Mouse (Mus musculus): ENCODE measurements around the gene Tcf12. TPM values are rescaled to one million over a fixed set of nuclear protein-coding genes. Genes with fewer than 3 reads are reported as not detected.

Tcf12 gene
- total RNA-seq, 2 experiments from 2014 or later: 80.3 to 91.0 TPM

DNA sequence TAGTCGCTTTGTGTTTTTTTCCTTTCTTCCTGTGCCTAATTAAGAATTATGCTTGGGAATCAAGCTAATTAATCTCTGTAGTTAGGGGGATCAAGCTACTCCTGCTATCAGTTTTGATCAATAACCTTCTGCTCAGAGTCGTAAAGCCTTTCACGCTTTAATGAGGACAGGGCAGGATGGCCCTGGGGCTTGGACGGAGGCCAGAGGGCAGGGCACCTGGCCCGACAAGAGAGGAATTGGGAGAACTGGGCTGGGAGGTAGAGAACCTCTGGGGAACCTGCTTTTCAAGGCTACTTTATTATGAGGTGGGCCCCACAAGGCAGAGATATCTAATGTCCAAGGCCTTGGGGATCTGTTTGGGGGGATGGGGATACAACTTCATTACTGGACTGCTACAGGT lies 274.3 kb downstream of the Tcf12 start:
- DNase-seq: no peak

- no peak for DNase-seq
Observed at GRCm38 (mm10) chr9:71836366-71836765, 275.3 kb downstream of the Tcf12 start.

DNA sequence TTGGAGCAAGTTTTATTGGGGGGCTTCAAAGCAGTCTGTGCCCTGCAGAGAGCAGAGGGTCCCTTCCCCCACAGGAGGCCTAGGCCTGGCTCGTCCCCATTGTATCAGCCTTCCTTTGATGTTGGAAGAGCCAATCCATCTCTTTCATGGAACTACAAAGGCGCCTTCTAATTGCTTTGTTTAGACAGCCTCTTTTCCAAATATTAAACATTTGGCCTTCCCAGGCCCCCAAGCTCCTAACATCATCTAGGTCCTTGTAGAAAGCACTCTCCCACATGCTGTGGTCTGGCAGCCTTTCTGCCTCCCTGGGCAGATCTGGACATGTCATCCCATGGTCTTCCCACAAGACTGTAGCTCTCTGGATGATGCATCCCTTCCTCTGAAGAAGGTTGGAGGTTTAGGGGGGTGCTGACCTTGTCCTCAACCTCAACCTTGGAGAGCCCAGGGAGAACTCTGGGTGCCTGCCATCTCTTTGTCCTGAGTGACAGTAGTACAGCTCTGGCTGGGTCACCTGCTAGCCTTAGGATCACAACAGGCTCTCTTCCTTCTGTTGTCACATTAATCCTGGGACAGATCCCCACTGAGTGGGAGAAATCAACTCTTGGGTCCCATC lies 276.4 kb downstream of the Tcf12 start:
- DNase-seq: peak; percentile 44 to 55

GRCm38 (mm10) chr9:71834707-71835106 lies 277.0 kb downstream of the Tcf12 start:
- DNase-seq: no peak

GRCm38 (mm10) chr9:71831756-71832699 lies 279.6 kb downstream of the Tcf12 start:
- DNase-seq: peak; percentile 67 to 82

- no peak for DNase-seq
Observed at GRCm38 (mm10) chr9:71830994-71831393, 280.7 kb downstream of the Tcf12 start.

DNA sequence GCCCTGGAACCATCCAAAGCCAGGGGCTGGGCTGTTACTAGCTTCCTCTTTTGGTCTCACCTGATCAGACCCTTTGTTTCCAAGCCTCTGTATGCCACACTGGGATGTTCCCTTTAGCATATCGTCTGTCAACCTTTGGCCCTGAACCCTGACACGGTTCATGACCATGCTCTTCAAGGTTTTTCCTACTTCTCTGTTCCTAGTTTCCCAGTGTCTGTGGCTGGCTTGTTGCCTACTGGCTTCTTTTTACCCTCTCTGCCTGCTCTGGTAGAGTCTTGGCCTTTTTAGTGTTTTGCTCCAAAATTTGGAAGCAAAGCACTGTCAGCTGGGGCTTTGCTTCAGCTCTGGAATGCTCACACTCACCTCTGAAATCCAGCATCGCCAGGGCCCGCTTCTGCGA lies 281.3 kb downstream of the Tcf12 start:
- peak in 1 of 2 experiments; percentile 39 for DNase-seq

DNA sequence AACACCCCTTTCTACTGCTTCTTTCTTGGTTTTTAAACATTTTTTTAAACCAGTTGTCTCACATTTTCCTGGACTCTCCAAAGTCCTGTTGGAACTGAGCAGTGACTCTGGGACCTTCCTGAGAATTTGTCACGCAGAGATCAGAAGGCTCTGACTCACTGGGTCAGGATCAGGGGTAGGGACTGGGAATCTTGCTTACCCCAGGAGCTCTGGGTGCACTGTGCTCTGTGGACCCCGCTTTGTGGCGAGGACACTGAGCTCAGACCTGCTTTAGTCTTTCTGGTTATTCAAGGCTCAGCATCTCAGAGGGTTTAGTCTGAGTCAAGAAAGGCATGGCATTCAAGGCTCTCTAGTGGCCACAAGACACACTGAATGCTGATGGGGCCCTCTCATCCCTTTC lies 281.9 kb downstream of the Tcf12 start:
- DNase-seq: peak; percentile 27 to 40

DNA sequence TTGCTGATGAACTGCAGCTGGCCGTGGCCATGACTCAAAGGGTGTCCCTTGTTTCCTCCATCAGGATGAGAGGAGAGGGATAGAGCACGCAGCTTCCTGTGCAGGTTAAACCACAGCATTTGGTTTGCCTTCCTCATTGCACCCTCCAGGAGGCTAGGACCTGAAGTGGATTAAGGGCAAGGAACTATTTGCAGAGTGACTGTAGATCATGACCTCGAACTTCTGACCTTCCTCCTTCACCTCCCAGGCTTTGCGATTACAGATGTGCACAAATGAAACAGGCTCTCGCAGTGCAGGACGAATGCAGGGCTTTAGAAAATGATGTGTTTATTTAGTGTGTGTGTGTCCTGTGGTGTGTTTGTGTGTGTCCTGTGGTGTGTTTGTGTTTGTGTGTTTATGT lies 282.5 kb downstream of the Tcf12 start:
- DNase-seq: no peak

DNA sequence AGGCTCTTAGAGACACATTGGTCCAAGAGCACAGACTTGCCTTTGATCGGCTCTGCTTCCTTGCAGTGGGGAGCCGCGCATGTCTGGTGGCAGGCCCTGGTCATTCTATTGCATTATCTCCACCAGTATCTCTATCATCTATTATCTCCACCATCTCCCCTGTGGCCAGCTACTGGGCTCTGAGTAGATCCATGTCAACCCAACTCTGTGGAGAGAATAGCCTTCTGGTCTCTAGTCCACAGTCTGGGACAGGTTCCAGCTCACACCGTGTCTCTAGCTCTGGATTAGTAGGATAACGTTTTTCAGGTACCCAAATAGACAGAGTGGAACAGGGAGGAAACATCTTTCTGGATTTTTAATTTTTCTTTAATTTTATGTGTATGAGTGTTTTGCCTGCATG lies 284.3 kb downstream of the Tcf12 start:
- DNase-seq: no peak

- peak; percentile 81 to 85 for DNase-seq
Observed at GRCm38 (mm10) chr9:71826040-71826525, 285.6 kb downstream of the Tcf12 start.

- no peak for DNase-seq
Observed at GRCm38 (mm10) chr9:71822003-71822402, 289.7 kb downstream of the Tcf12 start.

- no peak for DNase-seq
Observed at GRCm38 (mm10) chr9:71818453-71818852, 293.2 kb downstream of the Tcf12 start.

DNA sequence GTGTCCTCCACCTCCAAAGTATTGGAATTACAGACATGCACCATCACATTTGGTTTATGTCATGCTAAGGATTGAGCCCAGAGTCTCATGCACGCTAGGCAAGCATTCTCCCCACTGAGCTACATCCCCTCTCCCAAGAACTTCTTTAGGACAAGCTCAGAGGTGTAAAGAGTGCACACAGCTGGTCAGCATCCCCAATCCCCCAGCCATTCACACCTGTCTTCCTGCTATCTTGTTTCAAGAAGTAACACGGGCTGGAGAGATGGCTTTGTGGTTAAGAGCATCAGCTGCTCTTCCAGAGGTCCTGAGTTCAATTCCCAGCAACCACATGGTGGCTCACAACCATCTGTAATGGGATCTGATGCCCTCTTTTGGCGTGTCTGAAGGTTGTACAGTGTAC lies 295.6 kb downstream of the Tcf12 start:
- DNase-seq: no peak

DNA sequence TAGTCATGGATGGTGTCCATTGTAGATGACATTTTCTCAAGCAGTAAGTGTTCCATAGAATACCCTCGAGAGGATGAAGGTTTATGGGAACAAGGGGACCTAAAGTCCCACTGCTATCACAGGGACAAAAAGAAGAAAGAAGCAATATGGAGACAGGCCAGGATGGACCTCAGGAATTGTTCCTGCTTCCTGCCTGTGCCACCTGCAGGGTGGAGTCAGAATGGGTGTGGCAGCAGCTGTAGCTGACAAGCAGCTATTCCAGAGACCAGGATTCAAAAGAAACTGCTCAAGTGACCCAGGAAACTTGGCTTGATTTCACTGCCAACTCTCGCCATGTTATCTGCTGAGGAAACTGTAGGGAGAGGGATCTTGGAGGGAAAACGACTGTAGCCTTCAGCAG lies 298.1 kb downstream of the Tcf12 start:
- DNase-seq: no peak

DNA sequence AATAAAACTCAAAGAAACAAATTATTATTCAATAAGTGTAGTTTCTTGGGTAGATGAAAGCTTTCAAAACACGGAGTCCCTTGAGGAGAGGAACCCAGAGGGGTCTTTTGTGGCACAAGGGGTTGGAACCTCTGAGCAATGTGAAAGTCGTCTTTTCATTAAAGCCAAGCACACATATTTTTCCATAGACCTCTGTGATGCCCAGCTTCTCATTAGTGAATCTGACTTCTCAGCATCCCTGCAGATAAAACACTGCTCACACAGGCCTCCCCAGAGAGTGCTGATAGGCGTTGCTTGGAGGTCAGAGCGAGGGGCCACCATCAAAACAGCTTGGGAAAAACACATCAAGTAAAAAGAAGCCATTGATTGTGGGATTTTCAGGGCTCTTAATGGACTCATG lies 298.8 kb downstream of the Tcf12 start:
- no peak for DNase-seq

GRCm38 (mm10) chr9:71812402-71812801 lies 299.3 kb downstream of the Tcf12 start:
- DNase-seq: no peak

DNA sequence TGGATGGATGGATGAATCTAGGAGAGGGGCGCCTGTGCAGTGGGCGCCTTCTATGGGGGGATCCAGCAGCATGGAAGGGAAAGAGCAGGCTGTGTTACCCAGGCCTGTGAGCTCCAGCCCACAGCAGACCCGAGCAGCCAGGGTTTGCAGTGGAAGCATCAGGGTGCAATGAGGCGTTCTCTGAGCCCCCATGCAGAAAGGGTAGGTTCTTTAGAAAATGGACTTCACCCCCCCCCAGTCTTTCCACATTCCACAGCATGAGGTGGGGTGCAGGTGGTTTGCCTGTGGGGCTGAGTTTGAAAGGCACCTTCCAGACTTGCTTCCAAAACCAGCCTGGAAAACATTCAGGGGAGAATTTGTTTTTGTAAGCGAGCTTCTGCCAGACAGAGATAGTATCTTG lies 300.3 kb downstream of the Tcf12 start:
- DNase-seq: no peak

DNA sequence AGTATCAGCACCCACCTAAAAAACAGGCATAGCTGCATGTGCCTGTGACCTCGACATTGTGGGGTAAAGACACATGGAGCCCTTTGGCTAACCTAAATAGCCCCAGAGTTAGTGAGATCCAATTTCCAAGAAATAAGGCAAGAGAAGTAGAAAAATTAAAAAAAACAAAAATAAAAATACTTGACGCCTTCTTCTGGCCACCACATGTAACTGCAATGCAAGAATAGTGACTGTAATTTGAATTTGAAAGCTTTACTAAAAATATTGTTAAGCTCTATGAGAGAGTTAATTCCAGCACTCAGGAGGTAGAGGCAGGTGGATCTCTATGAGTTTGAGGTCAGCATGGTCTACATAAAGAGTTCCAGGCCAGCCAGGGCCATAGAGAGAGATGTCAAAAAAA lies 300.9 kb downstream of the Tcf12 start:
- no peak for DNase-seq

- DNase-seq: no peak
Observed at GRCm38 (mm10) chr9:71808640-71809254, 302.9 kb downstream of the Tcf12 start.

DNA sequence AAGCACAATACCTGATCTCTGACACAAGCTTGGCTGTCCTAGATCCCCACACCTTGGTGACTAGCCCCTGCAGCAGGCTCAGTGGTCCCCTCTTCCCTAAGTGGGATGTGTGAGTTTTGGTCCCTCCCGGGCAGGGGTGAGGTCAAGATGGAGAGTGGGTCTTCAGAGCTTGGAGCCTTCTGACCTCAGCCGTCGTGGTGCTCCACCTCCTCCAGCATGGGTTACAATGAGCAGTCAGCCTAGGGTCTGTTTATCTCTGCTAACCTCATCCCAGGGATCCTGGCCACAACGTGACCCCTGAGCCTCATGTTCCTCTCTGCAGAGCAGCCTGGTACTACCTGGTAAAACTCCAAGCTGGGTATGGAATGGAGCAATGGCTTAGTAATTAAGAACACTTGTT lies 303.9 kb downstream of the Tcf12 start:
- no peak for DNase-seq

- DNase-seq: peak; percentile 84 to 88
Observed at GRCm38 (mm10) chr9:71806422-71806805, 305.3 kb downstream of the Tcf12 start.

Data from adrenal gland, postnatal 36 days (tissue).